Mouse (Mus musculus): ENCODE results near the gene Ipo8. TPM values are rescaled to one million over a fixed set of nuclear protein-coding genes. Genes with fewer than 3 reads are reported as not detected.

Ipo8 gene
- polyA plus RNA-seq, 2 experiments: 4.8 to 5.0 TPM

GRCm38 (mm10) chr6:148784418-148784817 is 46.8 kb downstream of the Ipo8 start:
- Histone ChIP-seq H3K9me3 (ENCODE audit: control insufficient read depth, low read length) (no peaks in the 10 kb centered on the region), H3K27ac (no peak overlapping the region), H3K9ac (replicated peaks) (no peak overlapping the region), H3K36me3 (replicated peaks; ENCODE audit: control insufficient read depth, insufficient read depth, low read depth) (peaks cover 5% of the 10 kb centered on the region), H3K4me3 (ENCODE audit: insufficient read depth in 1 of 2, low read depth in 2 of 2, low read length in 2 of 2) (no peak overlapping the region), H3K4me2 (ENCODE audit: low read depth) (no peak overlapping the region), H3K27me3 (ENCODE audit: control insufficient read depth, insufficient read depth, low read length) (no peaks in the 10 kb centered on the region), H3K4me1 (replicated peaks; ENCODE audit: control insufficient read depth in 2 of 2, insufficient read depth in 2 of 2, low read length in 1 of 2) (no peaks in the 10 kb centered on the region)
- no peak for DNase-seq (ENCODE audit: low read depth in 3 of 3, low spot score in 3 of 3)
- TF ChIP-seq EP300 (IDR thresholded peaks at IDR 0.05; ENCODE audit: low read depth) (no peak), CTCF (IDR thresholded peaks at IDR 0.05; ENCODE audit: low read depth) (no peak)
- ATAC-seq (ENCODE audit: insufficient read depth): no peak
- 80% methylated on average over 9 of the region's 9 CpGs for WGBS (ENCODE audit: insufficient replicate concordance)

GRCm38 (mm10) chr6:148776236-148776635 is 55.0 kb downstream of the Ipo8 start:
- no peak overlapping the region for H3K27ac ChIP-seq
- H3K36me3 ChIP-seq (replicated peaks; ENCODE audit: control insufficient read depth, insufficient read depth, low read depth): peaks cover 3% of the 10 kb centered on the region
- no peaks in the 10 kb centered on the region for H3K9me3 ChIP-seq (ENCODE audit: control insufficient read depth, low read length)
- no peaks in the 10 kb centered on the region for H3K4me1 ChIP-seq (replicated peaks; ENCODE audit: control insufficient read depth in 2 of 2, insufficient read depth in 2 of 2, low read length in 1 of 2)
- 84% methylated on average over 2 of the region's 2 CpGs for WGBS (ENCODE audit: insufficient replicate concordance)
- TF ChIP-seq EP300 (IDR thresholded peaks at IDR 0.05; ENCODE audit: low read depth) (no peak), CTCF (IDR thresholded peaks at IDR 0.05; ENCODE audit: low read depth) (no peak)
- no peak overlapping the region for H3K4me2 ChIP-seq (ENCODE audit: low read depth)
- no peak overlapping the region for H3K9ac ChIP-seq (replicated peaks)
- DNase-seq (ENCODE audit: low read depth in 3 of 3, low spot score in 3 of 3) (no peak), ATAC-seq (ENCODE audit: insufficient read depth) (no peak)
- H3K4me3 ChIP-seq (ENCODE audit: insufficient read depth in 1 of 2, low read depth in 2 of 2, low read length in 2 of 2): no peak overlapping the region
- H3K27me3 ChIP-seq (ENCODE audit: control insufficient read depth, insufficient read depth, low read length): no peaks in the 10 kb centered on the region

- H3K27ac ChIP-seq: no peak overlapping the region
- H3K4me2 ChIP-seq (ENCODE audit: low read depth): no peak overlapping the region
- H3K36me3 ChIP-seq (replicated peaks; ENCODE audit: control insufficient read depth, insufficient read depth, low read depth): no peaks in the 10 kb centered on the region; the same call in 1 of the 2 replicates
- no peak for ATAC-seq (ENCODE audit: insufficient read depth)
- no peaks in the 10 kb centered on the region for H3K9me3 ChIP-seq (ENCODE audit: control insufficient read depth, low read length)
- TF ChIP-seq EP300 (IDR thresholded peaks at IDR 0.05; ENCODE audit: low read depth): no peak
- no peak for TF ChIP-seq CTCF (IDR thresholded peaks at IDR 0.05; ENCODE audit: low read depth)
- WGBS (ENCODE audit: insufficient replicate concordance): 68% methylated on average over 3 of the region's 3 CpGs
- H3K4me3 ChIP-seq (ENCODE audit: insufficient read depth in 1 of 2, low read depth in 2 of 2, low read length in 2 of 2): no peak overlapping the region
- no peaks in the 10 kb centered on the region for H3K27me3 ChIP-seq (ENCODE audit: control insufficient read depth, insufficient read depth, low read length)
- no peak overlapping the region for H3K9ac ChIP-seq (replicated peaks)
- H3K4me1 ChIP-seq (replicated peaks; ENCODE audit: control insufficient read depth in 2 of 2, insufficient read depth in 2 of 2, low read length in 1 of 2): no peaks in the 10 kb centered on the region
- DNase-seq (ENCODE audit: low read depth in 3 of 3, low spot score in 3 of 3): no peak
Observed at GRCm38 (mm10) chr6:148771423-148771822, 59.8 kb downstream of the Ipo8 start.

- TF ChIP-seq CTCF (IDR thresholded peaks at IDR 0.05; ENCODE audit: low read depth): no peak
- TF ChIP-seq EP300 (IDR thresholded peaks at IDR 0.05; ENCODE audit: low read depth): no peak
- Histone ChIP-seq H3K27ac (no peak overlapping the region), H3K4me2 (ENCODE audit: low read depth) (no peak overlapping the region), H3K4me3 (ENCODE audit: insufficient read depth in 1 of 2, low read depth in 2 of 2, low read length in 2 of 2) (no peak overlapping the region), H3K9me3 (ENCODE audit: control insufficient read depth, low read length) (no peaks in the 10 kb centered on the region), H3K36me3 (replicated peaks; ENCODE audit: control insufficient read depth, insufficient read depth, low read depth) (no peaks in the 10 kb centered on the region), H3K27me3 (ENCODE audit: control insufficient read depth, insufficient read depth, low read length) (no peaks in the 10 kb centered on the region), H3K4me1 (replicated peaks; ENCODE audit: control insufficient read depth in 2 of 2, insufficient read depth in 2 of 2, low read length in 1 of 2) (no peaks in the 10 kb centered on the region), H3K9ac (replicated peaks) (no peak overlapping the region)
- 79% methylated on average over 12 of the region's 12 CpGs for WGBS (ENCODE audit: insufficient replicate concordance)
- ATAC-seq (ENCODE audit: insufficient read depth): no peak
- no peak for DNase-seq (ENCODE audit: low read depth in 3 of 3, low spot score in 3 of 3)
Observed at GRCm38 (mm10) chr6:148768419-148768818, 62.8 kb downstream of the Ipo8 start.

DNA sequence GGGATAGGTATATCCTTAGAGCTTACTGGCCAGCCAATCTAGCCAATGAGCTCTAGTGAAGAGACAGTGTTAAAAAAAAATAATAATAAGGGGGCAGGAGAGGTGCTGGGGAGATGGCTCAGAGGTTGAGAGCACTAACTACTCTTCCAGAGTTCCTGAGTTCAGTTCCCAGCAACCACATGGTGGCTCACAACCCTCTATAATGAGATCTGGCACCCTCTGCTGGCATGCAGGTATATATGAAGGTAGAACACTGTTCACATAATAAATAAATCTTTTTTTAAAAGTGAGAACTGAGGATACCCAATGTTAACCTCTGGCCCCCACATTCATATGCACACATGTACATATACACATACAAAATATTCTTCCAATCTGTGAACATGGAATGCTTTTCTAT is 64.0 kb downstream of the Ipo8 start:
- no peak for ATAC-seq (ENCODE audit: insufficient read depth)
- no peak overlapping the region for H3K27ac ChIP-seq
- no peaks in the 10 kb centered on the region for H3K9me3 ChIP-seq (ENCODE audit: control insufficient read depth, low read length)
- no peak overlapping the region for H3K4me2 ChIP-seq (ENCODE audit: low read depth)
- no peaks in the 10 kb centered on the region for H3K27me3 ChIP-seq (ENCODE audit: control insufficient read depth, insufficient read depth, low read length)
- no peaks in the 10 kb centered on the region for H3K36me3 ChIP-seq (replicated peaks; ENCODE audit: control insufficient read depth, insufficient read depth, low read depth)
- no peak overlapping the region for H3K4me3 ChIP-seq (ENCODE audit: insufficient read depth in 1 of 2, low read depth in 2 of 2, low read length in 2 of 2)
- DNase-seq (ENCODE audit: low read depth in 3 of 3, low spot score in 3 of 3): no peak
- no peak overlapping the region for H3K9ac ChIP-seq (replicated peaks)
- H3K4me1 ChIP-seq (replicated peaks; ENCODE audit: control insufficient read depth in 2 of 2, insufficient read depth in 2 of 2, low read length in 1 of 2): no peaks in the 10 kb centered on the region
- TF ChIP-seq EP300 (IDR thresholded peaks at IDR 0.05; ENCODE audit: low read depth) (no peak), CTCF (IDR thresholded peaks at IDR 0.05; ENCODE audit: low read depth) (no peak)
